Mouse (Mus musculus): ENCODE data around the gene Trarg1. TPM values are rescaled to one million over a fixed set of nuclear protein-coding genes. Genes with fewer than 3 reads are reported as not detected.

Gene Trarg1
- total RNA-seq, 1 experiment from 2014 or later = not detected

DNA sequence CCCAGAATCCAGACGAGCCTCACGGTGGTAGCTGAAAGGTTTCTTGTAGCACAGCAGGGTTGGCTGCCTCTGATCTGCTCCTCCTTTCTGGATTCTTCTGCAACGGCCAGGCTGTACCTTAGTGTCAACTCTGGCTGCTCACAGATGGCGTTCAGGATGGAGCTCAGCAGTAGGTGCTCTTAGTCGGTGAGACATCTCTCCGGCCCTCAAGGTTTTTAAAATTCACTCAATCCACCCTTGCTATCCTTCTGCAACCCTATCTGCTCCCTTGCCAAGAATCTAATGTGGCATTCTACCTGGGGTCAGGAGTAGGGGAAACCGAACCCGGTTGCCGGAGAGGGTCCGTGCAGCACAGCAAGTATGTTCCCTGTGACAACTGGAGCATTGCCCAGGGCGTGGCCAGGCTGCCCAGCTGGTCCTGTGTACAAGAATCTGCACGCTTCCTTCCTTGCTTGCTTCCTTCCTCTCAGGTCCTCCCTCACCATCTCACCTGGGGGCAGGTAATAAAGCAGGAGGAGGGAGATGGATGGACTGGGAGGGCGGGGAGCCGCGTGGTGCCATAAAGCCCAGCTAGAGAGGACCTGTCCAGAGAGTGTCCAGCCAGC, 7.6 kb upstream of the Trarg1 start, which contains the start of gene Bhlha9:
Gene Bhlha9 (plus strand): TSS at position 600 of the 605 bp plus-strand sequence.
- no peak for ATAC-seq (ENCODE audit: extremely low read depth, insufficient number of reproducible peaks, low FRiP score, poor library complexity, severe bottlenecking)

DNA sequence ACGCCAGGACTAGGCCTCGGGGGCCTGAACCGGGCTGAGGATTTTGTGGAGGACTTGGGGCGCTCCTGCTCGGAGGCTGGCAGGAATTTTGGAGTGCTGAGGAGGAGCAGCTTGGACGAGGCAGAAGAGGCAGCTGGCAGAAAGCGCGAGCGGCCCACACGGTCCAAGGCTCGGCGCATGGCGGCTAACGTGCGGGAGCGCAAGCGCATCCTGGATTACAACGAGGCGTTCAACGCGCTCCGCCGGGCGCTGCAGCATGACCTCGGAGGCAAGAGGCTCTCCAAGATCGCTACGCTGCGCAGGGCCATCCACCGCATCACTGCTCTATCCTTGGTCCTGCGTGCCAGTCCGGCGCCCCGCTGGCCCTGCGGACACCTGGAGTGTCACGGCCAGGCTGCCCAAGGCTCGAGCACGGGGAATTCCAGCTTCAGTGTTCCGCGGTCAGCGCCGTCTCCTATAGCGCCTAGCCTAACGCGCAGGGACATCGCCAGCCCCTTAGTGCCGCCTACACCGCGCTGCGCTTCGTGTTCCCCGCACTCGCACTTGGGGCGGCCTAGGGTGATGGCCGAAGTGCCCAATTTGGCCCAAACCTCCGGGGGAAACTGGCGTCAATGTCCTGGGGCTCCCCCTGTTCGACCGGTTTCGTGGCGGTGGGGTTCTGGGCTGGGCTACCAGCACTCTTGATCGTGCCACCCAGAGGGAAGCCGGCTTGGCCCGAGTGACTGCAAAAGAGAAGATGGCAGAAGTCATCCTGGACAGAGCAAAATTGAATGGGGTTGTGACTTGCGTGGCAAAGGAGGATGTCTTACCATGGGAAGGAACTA, 6.8 kb upstream of the Trarg1 start:
- ATAC-seq (ENCODE audit: extremely low read depth, insufficient number of reproducible peaks, low FRiP score, poor library complexity, severe bottlenecking) = no peak

GRCm38 (mm10) chr11:76674199-76674598, 5.4 kb upstream of the Trarg1 start:
- ATAC-seq (ENCODE audit: extremely low read depth, insufficient number of reproducible peaks, low FRiP score, poor library complexity, severe bottlenecking) = no peak

- ATAC-seq (ENCODE audit: extremely low read depth, insufficient number of reproducible peaks, low FRiP score, poor library complexity, severe bottlenecking) = no peak
Measured at GRCm38 (mm10) chr11:76674704-76675103, 4.9 kb upstream of the Trarg1 start.

DNA sequence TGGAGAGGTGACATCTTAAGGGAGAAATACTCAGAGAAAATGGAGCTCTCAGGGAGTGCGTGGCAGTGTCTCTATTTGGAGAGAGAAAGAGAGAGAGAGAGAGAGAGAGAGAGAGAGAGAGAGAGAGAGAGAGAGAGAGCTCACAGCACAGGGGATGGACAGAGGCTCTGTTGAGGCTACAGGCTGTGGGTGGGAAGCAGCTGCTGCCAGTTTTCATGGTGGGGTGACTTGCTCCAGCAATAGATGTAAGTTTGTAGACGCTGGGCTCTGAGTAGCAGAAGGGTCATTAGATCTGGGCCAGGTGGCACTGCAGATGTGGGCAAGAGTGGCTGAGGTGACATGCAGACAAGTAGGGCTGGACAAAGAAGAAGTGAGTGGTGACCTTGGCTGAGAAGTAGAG, 6.0 kb downstream of the Trarg1 start:
- ATAC-seq (ENCODE audit: extremely low read depth, insufficient number of reproducible peaks, low FRiP score, poor library complexity, severe bottlenecking) = no peak

DNA sequence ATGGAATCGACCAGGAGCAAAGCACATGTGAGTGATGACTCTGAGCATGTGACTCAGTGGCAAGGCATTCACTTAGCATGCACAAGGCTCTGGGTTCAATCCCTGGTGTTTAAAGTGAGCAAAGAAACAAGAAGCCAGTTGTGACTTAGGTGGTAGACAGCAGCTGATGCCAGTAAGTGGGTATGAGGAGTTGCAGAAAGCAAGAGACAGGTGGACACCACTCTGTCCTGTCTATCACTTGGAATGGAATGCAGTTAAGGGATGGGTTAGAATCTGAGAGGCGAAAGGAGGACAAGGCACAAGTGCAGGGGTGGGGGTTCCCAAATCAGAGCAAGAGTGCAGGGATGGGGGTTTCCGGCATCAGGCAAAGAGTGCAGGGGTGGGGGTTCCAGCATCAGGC, 12.5 kb downstream of the Trarg1 start:
- ATAC-seq (ENCODE audit: extremely low read depth, insufficient number of reproducible peaks, low FRiP score, poor library complexity, severe bottlenecking) = no peak

GRCm38 (mm10) chr11:76695810-76696209, 16.2 kb downstream of the Trarg1 start:
- no peak for ATAC-seq (ENCODE audit: extremely low read depth, insufficient number of reproducible peaks, low FRiP score, poor library complexity, severe bottlenecking)

DNA sequence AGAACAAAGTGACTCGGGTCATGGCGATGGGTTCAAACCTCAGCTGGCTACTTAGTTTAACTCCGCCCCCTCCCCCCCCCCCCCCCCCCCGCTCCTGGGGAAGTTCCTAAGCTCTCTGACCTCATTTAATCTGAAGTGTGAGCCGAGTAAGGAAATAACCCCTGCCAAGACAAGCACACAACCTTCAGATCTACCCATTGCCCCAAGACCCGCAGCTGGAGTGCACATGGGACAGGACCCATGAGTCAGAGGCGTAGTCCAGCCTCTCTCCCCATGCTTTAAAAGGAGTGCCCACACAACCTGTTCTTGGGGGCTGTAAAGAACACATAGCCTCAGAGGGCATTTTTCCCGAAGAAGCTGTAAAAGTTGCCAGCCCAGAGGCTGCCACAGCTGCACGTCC, 20.0 kb downstream of the Trarg1 start:
- ATAC-seq (ENCODE audit: extremely low read depth, insufficient number of reproducible peaks, low FRiP score, poor library complexity, severe bottlenecking) = no peak

GRCm38 (mm10) chr11:76707656-76708055, 28.0 kb downstream of the Trarg1 start:
- no peak for ATAC-seq (ENCODE audit: extremely low read depth, insufficient number of reproducible peaks, low FRiP score, poor library complexity, severe bottlenecking)

GRCm38 (mm10) chr11:76708066-76708465, 28.5 kb downstream of the Trarg1 start:
- ATAC-seq (ENCODE audit: extremely low read depth, insufficient number of reproducible peaks, low FRiP score, poor library complexity, severe bottlenecking) = no peak

DNA sequence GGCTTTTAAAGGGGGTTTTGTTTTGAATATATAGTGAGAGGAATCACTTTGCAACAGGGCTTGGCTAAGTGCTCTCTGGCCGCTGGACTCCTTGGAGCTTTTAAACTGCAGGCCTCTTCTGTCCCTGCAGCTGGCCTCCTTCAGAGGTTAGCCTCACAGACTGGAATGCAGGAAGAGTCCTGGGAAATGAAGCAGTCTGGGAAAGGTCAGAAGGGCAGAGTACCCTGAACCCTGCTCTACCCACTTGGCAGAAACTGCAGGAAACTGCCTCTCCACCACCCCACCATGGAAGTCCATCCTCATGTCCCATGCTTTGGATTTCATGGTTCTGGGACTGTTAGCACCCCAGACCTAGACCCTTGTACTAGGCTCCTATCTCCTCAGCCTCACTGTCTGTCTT, 29.3 kb downstream of the Trarg1 start:
- no peak for ATAC-seq (ENCODE audit: extremely low read depth, insufficient number of reproducible peaks, low FRiP score, poor library complexity, severe bottlenecking)

DNA sequence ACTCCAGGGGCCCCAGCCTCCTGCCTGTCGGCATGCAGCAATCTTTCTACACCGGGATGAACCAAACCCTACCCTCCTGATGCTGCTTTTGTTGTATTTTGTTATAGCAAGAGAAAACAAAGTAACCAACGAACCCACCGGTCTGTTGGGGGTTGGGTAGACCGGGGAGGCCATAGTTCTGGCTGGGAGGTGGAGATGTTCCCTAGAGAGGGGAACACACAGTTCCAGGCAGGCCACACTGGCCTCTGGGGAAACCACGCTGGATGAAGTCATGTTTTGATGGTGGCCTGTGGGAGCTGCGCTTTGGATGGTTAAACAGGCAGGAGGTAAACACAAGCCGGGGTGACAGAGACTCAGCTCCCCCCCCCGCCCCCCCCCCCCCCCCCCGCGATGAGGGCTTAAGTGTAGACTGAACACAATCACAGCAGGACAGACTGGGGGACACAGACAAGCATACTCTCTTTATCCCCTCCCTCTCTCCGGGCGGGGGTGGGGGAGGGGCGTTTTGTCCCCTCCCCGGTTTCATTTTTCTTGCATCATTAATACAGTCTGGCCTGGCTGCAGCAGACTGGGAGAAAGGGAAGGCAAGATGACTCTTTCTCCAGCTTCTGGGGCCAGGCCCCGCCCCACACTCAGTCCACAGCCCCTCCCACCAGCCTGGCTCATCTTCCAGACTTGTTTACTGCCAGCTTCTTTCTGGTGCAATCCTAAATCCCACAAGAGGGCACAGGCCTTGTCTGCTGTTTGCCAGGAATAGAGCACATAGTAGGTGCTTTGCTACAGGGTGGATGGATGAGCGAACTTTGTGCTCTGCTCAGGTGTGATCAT, 30.2 kb downstream of the Trarg1 start:
- no peak for ATAC-seq (ENCODE audit: extremely low read depth, insufficient number of reproducible peaks, low FRiP score, poor library complexity, severe bottlenecking)

DNA sequence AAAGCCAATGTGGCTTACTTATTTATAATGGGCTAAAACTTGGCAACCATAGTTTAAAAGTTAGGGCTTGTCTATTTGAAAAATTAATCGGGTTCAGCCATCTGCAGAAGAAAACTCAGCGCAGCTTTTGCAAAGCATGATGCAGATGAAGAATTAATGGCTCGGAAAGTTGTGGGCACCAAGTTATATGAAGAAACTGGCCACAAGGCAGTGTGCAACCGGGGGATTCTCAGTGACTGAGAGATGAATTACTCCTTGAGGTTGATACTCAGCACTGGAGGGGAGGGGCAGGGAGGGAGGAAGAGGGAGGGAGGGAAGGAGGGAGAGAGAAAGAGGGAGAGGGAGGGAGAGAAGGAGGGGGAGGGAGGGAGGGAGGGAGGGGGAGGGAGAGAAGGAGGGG, 37.4 kb downstream of the Trarg1 start:
- no peak for ATAC-seq (ENCODE audit: extremely low read depth, insufficient number of reproducible peaks, low FRiP score, poor library complexity, severe bottlenecking)

GRCm38 (mm10) chr11:76723911-76724310, 44.3 kb downstream of the Trarg1 start:
- no peak for ATAC-seq (ENCODE audit: extremely low read depth, insufficient number of reproducible peaks, low FRiP score, poor library complexity, severe bottlenecking)

DNA sequence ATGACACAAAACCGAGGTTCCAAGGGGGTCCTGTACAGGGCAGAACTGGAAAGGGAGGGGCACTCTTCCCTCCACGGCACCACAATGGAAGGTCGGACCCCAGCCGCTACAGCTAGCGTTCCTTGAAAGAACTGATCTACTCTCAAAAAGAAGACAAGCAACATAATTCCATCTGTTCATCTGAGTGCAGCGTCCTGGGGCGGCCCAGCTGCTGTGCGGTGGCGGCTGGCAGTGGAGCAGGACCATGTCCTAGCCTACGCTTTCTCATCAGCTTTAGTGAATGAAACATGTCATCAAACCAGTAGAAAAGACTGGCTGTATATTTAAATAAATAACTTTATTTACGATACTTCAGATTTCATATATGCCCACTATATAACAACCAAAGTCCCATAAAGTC, 48.5 kb downstream of the Trarg1 start:
- no peak for ATAC-seq (ENCODE audit: extremely low read depth, insufficient number of reproducible peaks, low FRiP score, poor library complexity, severe bottlenecking)

DNA sequence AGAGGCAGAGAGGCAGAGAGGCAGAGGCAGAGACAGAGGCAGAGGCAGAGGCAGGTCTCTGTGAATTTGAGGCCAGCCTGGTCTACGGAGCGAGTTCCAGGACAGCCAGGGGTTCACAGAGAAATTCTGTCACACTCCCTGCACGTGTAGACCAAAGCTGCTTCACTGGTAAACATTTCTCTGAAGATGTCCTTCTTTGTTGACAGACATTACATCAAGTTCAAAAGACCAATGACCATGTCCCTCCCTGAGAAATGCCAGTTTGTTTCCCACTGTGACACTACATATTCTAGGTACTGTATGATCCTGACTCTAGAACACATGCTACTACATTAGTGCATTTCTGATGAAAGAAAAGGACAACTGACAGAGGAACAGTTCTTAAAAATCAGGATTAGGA, 51.0 kb downstream of the Trarg1 start:
- ATAC-seq (ENCODE audit: extremely low read depth, insufficient number of reproducible peaks, low FRiP score, poor library complexity, severe bottlenecking) = no peak

GRCm38 (mm10) chr11:76734560-76734959, 55.0 kb downstream of the Trarg1 start:
- peak; percentile 44; the same call in 1 of the 2 replicates for ATAC-seq (ENCODE audit: extremely low read depth, insufficient number of reproducible peaks, low FRiP score, poor library complexity, severe bottlenecking)

DNA sequence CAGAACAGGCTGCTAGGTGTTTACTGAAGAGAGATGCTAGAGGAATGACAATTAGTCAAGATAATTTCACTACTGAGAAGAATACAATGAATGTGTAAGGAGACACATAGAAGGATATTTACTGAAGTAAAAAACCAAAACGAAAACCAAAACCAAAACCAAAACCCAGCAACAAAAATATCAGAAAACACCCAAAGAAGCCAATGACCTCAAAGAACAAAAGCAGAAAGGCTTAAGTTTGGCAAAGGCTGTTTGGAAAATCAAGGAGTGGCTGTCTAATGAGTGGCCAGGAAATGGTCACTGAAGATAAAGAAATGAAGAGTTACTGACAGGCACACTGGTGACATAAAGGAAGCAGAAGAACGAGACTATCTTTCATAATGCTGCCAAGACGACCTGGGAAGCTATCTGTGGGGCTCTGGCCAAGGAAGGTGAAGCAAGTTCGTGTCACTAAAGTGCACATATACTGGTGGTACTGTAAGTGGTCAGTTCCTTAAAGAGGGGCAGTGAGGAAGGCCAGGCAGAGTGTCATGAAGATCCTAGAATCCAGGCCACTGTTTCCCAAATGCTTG, 56.2 kb downstream of the Trarg1 start:
- ATAC-seq (ENCODE audit: extremely low read depth, insufficient number of reproducible peaks, low FRiP score, poor library complexity, severe bottlenecking) = no peak

DNA sequence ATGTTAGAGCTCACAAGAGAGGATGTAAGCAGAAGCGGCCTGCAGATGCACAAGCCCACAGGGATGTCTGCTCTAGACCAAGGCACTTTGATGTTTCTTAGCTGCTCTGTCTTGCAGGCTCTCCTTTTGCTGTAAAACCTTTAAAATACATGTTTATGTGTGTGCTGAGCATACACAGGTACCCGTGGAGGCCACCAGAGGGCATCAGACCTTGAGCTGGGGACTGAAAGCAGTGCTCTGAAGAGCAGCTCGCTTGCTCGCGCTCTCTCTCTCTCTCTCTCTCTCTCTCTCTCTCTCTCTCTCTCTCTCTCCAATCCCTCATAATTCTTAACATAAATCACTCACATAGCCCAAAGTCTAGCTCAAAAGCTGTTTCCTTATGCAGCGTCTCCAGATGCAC, 59.5 kb downstream of the Trarg1 start:
- 0 out of 2 replicates have a peak, but pooled peaks have one; percentile 16 for ATAC-seq (ENCODE audit: extremely low read depth, insufficient number of reproducible peaks, low FRiP score, poor library complexity, severe bottlenecking)
